Mouse (Mus musculus) heart, postnatal 0 days (tissue): ENCODE data around the gene Grik5.

Experiments used
- CTCF ChIP-seq: IDR thresholded peaks from 2 replicates; pipeline ENCODE4 v1.5.1; 2016; ENCODE audit warnings: antibody characterized with exemption, control low read depth, low read depth
- EP300 ChIP-seq: IDR thresholded peaks from 2 replicates; pipeline ENCODE4 v1.6.1; 2016; ENCODE audit warnings: antibody characterized with exemption, low read depth

DNA sequence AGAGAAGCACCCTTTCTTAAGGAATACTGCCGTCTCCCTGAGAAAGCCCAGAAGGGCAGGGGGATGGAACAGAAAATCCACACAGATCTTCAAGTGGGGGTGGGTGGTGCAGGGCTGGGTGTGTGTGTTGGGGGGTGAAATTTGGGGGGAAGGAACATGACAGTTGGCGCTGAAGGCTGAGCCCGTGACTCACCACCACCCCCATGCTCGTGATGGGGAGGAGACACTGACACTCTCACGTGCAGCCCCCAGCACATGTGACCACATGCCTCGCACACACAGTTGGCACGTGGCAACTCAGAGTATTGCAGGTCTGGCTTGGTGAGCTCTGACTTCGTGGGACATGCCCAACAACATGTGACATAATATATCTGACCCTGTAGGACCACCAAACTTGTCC is 1.8 kb upstream of the Grik5 start:
- TF ChIP-seq EP300 (no peak), CTCF (no peak)
